Mouse (Mus musculus): ENCODE results near the gene Trim14.
A peak's percentile ranks its signal among the peaks of the same experiment; 100 is the strongest.

The Trim14 gene

DNA sequence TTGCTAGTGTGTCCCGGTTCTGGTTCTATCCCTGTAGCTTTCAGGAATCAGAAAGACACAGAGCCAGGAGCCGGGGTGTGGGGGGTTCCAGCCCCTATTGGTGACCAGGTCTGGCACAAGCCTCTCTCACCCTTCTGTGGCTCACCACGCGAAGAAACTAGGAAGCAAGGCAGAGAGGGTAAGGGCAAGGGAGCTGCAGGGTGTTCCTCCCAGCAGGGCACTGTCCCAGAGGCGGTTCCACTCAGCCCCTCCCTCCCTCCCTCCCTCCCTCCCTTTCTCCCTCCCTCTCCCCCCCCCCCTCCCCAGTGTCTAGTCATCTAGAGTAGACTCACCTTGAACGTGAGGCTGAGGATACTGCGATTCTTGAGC, 8.4 kb downstream of the Trim14 start:
- DNase-seq (ENCODE audit: low spot score) = no peak

DNA sequence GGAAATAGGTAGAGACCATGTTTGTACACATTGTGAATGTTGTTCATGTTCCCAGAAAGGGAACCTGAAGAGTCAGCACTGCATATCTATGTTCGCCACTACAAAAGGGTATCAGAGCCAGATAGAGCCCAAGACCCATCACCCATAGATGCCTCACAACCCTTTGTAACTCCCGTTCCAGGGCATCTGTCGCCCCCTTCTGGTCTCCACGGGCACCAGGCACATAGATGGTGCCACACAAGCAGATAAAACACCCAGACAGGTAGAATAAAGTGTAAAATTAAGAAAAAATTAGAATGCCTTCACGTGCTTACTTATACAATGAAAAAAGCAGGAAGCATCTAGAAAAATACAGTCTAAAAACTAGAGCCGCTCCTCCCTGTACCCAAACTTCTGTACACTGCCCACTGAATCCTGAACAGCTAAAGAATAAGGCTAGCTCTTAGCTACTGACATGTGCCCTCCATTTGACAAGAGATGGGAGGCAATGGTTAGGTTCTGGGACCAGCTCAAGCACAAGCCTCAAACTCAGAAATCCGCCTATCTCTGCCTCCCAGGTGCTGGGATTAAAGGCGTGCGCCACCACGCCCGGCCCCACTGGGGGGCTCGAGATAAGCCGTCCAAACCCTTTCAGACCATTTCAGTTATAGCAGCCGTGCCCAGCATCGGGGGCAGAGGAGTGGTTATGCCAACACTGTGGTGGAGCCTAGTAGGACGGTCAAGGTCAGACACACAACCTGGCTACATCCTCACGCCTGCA, 9.0 kb downstream of the Trim14 start:
- DNase-seq (ENCODE audit: low spot score) = no peak

DNA sequence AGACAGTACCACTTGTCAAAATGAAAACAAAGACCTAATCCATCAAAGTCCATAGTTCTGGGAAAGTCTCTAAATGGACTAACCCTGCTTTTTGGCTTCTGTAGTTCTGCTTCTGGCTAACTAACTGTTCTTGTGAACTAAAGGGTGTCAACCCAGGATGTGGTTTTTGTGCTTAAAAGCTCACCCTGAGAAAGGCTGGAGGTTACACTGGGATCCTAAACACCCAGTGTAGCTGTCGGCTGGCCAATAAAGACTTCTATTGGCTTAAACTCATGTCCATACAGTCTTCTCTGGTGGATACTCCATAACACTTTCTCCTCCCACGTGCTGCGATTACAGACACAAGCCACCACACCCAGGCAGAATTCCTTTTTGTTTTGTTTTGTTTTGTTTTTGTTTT, 9.7 kb downstream of the Trim14 start:
- no peak for DNase-seq (ENCODE audit: low spot score)

DNA sequence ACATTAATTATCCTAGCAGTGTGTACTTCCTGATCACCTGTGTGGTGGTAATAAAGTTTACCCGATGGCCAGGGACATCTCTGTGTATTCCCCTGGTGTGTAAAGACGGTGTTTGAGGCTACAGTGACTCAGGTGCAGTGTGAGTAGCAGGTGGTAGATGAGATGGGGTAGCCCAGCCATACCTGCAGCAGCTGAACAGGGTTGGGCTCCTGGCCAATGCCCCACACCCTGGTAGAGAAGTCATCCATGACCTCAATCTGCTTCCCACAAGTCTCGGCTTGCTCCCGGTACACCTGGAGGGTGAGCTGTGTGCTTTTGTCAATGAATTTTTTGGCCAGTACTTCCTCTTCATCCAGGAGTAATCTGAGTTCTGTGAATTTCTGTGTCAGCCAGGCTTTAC, 12.6 kb downstream of the Trim14 start:
- DNase-seq (ENCODE audit: low spot score) = no peak

DNA sequence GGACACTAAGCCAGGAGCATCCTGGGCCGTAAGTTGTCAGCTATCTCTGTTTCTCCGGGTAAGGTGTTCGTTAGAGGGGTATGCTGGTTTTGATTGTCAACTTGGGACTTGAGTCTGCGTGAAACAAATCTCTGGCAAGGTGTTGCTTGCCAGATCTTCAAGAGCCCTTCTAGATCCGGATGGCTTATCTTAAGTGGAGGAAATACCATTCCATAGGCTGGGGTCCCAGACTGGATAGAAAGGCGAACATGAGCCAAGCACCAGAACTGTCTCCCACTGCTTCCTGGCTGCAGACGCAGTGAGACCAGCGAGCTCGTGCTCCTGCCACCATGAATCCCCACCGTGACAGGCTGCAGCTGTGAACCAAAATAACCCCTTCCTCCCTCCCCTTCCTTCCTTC, 14.5 kb downstream of the Trim14 start:
- no peak for DNase-seq (ENCODE audit: low spot score)

DNA sequence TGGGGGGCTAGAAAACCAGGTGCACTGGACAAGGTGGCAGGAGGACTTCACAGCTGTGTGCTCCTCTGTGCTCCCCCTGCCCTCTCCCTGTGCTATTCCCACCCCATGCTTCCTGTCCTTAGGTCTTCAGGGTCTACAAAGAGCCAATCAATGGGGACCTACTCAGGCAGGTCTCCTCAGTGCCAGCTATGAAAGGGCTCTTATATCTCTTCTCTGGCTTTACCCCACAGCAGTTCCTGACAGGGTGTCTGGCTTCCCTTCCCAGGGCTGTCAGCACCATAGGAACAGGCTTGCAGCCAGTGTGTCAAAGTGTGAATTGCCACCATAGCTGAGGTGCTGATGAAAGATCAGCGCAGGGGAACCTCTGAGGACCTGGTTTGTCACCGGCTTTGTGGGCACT, 15.4 kb downstream of the Trim14 start:
- DNase-seq (ENCODE audit: low spot score) = no peak

DNA sequence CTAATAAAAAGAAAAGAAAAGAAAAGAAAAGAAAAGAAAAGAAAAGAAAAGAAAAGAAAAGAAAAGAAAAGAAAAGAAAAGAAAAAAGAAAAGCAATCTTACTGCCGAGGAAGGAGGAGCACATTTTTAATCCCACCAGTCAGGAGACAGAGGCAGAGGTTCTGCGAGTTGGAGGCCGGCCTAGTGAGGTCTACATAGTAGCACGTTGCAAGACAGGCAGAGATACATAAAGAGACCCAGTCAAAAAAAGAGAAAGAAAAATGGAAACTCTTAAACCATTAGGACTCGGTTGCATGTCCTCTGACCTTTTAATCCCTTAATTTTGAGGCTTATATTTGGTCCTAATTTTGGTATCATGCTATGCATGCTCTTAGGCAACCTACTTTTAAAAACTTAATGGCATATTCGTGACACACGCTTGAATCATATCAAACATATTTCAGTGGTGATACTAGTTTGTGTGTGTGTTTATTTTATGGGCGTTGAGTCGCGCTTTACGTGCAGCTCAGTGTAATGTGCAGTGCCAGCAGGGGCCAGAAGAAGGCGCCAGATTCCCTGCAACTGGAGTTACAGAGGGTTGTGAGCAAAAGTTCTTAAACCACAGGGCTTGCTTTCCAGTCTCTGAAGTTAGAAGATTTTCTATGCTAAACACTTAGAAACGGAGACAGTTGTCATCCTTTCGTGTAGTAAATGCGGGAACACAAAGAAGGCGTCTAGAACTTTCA, 28.0 kb downstream of the Trim14 start:
- DNase-seq (ENCODE audit: low spot score) = peak; percentile 77

DNA sequence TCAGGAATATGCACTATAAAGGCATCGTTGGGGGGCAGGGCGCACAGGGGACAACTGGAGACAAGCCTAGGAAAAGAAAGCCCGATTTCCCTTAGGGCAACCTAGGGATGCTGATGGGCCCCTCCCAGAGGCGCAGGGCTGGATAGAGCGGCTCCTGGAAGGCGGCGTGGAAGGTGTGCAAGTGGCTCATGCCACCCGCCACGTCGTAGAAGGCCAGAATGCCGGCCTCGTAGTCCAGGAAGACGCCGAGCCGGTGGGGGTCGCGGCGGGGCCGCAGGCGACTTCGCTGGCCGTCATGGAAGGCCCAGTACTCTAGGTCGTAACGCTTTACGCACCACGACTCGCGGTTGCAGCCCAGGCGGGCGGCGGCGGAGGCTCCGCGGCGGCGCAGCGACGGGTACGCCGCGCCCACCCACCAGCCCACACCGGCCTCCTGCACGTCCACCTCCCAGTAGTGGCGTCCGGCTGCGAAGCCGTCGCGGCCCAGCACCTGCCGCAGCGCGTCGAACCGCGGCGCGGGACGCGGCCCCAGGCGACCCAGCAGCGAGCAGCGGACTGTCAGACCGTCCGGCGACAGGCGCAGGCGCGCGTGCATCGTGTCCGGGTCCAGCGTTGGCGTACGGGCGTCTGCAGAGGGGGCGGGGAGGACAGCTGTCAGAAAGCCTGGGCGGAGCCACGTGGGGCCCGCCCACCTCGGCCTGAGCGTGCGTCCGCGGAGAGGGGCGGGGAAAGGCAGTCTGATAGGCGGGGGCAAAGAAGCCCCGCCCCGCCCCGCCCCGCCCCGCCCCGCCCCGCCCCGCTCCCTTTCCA, 28.9 kb downstream of the Trim14 start:
- peak; percentile 96 for DNase-seq (ENCODE audit: low spot score)

DNA sequence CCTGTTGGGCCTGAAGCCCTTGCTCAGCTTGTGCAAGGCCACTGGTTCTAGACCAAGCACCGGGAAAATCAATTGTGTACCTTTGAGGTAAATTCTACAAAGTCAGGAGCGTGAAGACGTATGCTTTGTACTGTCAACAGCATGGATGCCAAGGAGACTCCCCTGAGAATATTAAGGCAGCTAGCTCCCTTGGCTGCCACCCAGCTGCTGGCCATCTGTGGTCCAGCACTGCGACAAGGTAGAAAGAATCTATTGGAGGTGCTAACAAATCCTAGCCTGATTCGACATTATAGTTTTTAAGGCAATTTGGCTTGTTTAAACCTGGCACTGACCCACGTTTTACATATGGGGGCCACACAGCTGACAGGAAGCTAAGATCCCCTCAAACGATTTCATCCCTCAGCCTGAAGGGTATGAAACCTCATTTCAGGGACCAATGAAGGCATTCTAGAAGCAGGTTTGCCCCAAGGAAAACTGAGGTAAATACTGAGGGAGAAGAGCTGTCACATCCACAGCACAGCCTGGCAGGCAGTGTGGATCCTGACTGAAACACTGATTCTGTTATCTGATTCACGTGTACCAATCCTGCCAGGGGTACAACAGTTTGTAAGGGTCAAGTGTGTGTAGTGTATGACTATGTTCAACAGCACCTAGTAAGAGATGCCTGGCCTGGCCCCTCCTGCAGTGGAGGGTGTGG, 30.4 kb downstream of the Trim14 start:
- no peak for DNase-seq (ENCODE audit: low spot score)

DNA sequence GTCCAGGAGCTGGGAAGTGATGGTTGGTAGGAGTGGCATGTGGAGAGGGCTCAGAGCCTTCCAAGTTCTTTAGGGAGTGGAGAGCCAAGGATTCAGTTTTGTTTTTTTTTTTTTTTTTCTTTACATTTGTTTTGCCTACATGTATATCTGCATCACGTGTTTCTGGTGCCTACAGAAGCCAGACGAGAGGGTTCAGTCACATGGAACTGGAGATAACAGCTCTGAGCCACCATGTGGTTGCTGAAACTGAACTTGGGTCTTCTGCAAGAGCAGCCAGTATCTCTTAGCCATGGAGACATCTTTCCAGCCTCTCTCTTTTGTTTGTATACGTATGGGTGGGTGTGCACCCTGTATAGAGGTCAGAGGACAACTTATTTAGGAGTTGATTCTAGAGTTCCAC, 32.1 kb downstream of the Trim14 start:
- no peak for DNase-seq (ENCODE audit: low spot score)

DNA sequence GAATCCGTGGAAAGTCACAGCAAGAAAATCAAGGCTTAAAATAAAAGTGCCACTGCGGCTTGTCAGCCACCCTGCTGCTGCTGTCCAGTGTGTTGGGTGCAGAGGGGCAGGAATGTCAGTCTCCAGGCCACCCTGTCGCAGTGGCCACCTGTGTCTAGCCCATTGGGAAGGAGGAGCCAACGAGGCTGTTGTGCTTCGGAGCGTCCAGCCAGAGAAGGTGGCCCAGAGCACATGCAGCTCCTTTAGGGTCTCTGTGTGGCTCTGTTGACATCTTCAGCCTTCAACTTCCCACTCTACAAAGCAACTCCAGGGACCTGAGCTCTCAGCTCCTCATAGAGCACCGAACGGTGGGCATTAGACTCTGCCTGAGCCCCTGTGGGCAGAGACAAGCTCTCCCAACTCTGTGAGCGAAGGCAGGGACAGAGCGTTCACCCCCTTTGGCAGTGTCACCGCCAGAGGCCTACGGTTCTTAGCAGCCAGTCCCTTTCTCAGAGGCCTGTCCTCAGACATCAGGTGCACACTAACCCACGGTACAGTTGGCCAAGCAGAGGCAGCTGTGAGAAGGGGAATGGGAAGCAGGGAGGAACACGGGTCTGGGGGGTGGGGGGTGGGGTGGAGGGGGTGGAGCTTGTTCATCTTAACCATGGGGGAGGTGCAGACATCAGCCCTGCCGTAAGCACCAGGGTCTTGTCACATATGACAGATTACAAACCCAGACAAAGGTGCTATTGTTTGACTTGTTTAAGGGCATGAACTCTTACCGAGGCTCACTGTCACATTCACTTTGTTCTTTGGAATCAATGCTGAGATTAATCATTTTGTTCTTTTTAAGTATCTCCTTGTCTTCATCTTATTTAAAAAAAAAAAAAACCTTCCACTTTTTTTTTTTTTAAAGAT, 33.1 kb downstream of the Trim14 start:
- no peak for DNase-seq (ENCODE audit: low spot score)

DNA sequence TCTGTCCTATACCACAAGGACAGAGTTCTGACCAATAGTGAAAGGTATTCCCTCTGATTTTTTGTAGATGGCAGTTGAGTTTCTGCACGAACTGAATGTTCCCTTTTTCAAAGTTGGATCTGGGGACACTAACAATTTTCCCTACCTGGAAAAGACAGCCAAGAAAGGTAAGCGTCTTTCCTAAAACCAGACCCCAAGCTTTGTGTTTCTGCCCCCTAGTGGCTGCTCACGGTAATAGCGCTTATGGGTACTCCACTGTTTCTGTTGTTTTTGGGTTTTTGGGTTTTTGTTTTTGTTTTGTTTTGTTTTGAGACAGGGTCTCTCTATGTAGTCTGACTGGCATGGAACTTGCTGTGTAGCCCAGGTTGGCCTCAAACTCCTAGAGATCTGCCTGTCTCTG, 37.0 kb downstream of the Trim14 start:
- DNase-seq (ENCODE audit: low spot score) = no peak

DNA sequence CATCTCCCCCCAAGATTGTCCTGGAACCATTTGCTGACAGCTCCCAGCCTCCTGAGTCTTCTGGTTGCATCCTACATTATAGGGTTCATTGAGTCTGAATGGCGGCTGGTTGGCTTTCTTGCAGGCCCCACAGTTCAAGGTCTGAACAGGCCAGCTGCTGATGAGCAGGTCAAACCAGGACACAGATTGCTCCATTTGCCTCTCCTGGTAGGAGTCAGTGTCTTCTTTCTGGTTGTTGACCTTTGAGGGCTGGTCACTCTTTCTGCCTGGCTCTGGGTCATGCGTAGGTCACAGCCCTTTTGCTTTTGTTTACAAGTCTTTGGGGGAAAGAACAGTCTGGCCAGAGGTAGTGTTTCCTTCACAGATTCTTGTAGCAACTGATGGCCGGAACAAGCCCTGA, 37.4 kb downstream of the Trim14 start:
- no peak for DNase-seq (ENCODE audit: low spot score)

DNA sequence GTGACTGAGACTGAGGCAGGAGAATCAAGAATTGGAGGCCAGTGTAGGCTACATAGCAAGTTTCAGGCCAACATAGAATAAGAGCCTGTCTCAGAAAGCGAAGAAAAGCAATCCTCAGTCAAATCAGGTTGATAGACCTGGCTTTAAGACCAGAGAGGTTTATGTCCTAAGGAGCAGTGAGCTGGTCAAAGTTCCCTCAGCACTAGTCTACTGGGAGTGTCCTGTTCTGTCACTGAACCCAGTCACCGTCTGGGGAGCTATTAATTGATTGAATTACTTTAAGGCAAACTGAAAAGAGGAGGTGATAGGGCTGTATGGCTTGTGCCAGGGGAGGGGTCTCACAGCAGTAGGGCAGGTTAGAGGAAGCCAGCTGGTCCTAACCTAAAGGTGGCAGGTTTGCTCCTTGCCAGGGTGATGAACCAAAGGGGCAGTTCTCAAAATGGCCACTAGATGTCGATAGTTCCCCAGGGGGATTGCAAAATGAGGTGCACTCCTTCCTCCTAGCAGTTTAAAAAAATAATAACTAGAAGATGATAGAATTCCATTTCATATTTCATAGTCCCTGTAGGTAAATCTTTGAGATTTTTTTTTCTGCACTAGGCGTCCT, 38.6 kb downstream of the Trim14 start:
- DNase-seq (ENCODE audit: low spot score) = peak; percentile 75

DNA sequence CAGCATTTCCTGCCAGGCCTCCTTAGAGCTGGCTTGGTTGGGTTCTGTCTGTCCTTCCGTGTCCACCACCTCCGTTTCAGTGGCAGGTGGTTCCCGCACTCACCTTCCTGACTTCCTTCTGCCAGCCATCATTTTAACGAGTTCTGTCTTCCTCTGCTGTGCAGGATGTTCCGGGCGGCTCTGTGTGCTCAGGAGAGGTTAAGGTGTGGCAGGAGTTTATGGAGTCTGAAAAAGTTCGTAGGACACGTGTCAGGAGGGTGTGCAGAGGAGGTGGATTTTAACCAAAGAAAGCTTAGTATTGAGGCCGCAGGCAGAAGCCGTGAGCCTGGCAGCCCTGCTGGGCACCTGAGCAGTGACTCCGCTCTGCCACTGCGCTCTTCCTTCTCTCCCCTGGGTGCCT, 40.4 kb downstream of the Trim14 start:
- no peak for DNase-seq (ENCODE audit: low spot score)

DNA sequence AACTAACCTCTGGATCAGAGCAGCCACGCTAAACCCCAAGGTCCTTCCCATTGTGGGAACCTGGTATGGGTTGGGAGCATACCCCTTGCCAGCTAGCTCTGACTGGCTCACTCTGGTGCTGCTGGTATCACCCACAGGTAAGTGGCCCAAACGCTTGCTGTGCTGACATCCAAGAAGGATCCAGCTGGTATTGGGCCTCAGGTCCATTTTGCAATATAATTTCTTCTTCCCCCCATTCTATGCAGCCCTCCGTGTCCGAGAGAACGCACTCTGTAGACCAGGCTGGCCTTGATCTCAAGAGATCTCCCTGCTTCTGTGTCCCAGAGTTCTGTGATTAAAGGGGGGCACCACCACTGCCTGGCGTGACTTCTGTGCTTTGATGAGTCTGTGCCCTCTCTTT, 42.9 kb downstream of the Trim14 start:
- DNase-seq (ENCODE audit: low spot score) = no peak

DNA sequence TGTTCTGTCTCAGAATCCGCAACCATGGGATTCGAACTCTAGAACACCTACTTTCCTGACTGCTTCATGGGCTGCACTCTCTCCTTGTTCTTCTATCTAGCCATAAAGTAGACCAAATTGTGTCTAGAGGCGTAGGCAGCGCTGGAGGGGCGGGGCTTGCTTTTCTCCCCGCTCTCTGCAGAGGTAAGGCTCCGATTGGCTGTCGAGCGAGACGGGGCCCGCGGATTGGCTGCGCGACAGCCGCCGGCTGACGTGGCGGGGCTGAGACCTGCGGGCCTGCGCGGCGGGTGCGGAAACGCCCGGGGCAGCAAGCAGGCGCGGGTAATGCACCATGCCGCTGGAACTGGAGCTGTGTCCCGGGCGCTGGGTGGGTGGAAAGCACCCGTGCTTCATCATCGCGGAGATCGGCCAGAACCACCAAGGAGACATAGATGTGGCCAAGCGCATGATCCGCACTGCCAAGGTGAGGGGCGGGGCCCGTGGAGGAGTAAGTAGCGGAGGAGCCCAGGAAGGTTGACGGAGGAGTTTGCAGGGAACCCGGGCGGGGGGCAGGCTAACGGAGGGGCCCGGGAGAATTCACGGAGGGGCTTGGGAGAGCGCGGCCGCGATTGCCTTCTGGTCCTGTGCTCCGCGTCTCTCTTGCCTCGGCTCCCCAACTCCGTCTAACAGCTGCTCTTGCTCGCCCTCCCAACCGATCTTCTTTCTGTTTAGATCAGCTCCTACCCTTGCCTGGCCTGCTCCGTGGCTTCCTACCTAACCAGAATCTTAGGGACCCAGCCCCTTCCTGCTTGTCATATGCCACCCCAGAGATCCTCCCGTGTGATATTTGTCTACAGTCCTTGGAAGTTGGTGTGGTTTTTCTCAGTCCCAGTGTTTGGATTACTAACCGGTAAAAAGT, 46.7 kb downstream of the Trim14 start, which contains the start of gene Nans:
Nans (plus strand) TSS at position 221 of the 898 bp plus-strand sequence.
- DNase-seq (ENCODE audit: low spot score) = peak; percentile 93

DNA sequence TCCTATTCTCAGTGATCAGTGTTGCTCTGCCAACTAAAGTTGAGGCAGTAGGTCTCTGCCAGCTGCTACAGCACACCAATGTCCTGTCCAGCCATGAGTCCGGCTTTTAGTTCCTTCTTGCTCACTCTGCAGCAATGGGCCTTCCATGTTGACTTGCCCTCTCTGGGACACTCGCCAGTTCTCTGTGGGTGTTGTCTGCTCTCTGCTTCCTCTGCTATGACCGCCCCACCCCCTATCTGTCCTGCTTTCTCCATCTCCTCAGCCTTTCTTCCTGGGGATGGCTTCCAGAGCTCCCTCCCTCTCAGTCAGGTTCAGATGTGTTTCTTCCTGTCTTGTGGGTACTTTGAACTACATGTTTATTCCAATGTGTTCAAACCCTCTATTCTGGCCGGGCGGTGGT, 48.6 kb downstream of the Trim14 start:
- peak; percentile 67 for DNase-seq (ENCODE audit: low spot score)

DNA sequence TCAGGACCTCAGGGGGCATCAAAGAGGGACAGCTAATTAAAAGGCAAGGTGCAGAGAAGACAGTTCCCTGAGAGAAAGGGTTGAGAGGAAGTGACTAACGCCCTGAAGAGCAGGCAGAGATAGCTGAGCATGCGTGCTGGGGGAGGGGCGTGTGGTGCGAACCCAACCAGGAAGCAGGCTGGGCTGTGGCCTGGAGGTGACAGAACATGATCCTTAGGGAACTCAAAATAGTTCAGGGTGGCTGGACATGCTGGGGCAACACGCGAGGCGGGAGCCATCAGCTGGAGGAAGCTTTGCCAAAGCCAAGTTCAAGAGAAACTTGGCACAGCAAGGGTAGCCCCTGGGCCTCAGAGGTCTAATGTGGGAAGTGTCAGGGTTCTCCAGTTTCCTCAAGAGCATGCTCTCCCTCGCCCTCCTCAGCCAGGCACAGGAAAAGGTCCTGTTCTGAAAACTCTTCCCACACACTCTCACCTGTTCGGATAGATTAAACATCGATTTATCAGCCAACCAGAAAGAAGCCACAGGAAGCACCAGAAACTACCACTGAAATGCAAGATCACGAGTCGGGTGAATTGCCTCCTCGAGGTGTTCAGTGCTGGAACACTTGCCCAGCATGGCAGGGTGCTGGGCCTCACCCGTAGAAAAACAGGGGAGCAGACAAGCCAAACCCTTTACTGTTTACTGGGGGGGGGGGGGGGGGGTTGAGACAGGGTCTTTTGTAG, 50.1 kb downstream of the Trim14 start:
- peak; percentile 76 for DNase-seq (ENCODE audit: low spot score)
